Mouse (Mus musculus): ENCODE results near the gene Cbx7.

DNA sequence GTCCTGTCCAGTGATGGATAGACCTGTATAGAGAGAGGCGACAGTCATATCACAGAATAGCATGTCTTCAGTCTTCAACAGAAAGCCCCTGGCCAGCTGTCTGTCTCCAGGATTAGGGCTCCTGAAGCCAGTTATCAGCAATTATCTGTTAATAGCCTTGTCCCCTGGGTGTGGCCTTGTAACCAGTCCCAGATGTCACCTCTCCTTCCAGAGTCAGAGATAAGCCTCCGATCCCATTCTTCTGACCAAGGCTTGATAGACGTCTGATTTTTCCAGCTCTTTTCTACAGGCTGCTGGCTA lies 77.1 kb downstream of the Cbx7 start:
- TF ChIP-seq POLR2A (IDR thresholded peaks at IDR 0.05; ENCODE audit: low read depth, low read length) = no peak
- TF ChIP-seq USF2 (conservative IDR thresholded peaks at IDR 0.05; ENCODE audit: low read depth, low read length) = no peak
- TF ChIP-seq KAT2A (IDR thresholded peaks at IDR 0.05; ENCODE audit: insufficient replicate concordance, low read length) = no peak
- no peak for TF ChIP-seq EP300 (IDR thresholded peaks at IDR 0.05; ENCODE audit: low read length)
- no peak for TF ChIP-seq ZKSCAN1 (IDR thresholded peaks at IDR 0.05; ENCODE audit: borderline replicate concordance, low read depth, low read length)
- TF ChIP-seq ETS1 (conservative IDR thresholded peaks at IDR 0.05; ENCODE audit: low read depth, low read length) = no peak
- TF ChIP-seq CTCF (conservative IDR thresholded peaks at IDR 0.05 in 1 of 2, IDR thresholded peaks at IDR 0.05 in 1 of 2; ENCODE audit: low read depth in 2 of 2, low read length in 2 of 2) = no peak
- no peak for TF ChIP-seq RAD21 (IDR thresholded peaks at IDR 0.05; ENCODE audit: low read depth, low read length)
- no peak for TF ChIP-seq ZC3H11A (IDR thresholded peaks at IDR 0.05; ENCODE audit: low read depth, low read length)
- no peak for TF ChIP-seq JUND (conservative IDR thresholded peaks at IDR 0.05; ENCODE audit: low read depth, low read length)
- no peak for TF ChIP-seq UBTF (IDR thresholded peaks at IDR 0.05; ENCODE audit: low read depth, low read length)
- no peak for TF ChIP-seq HCFC1 (IDR thresholded peaks at IDR 0.05; ENCODE audit: low read depth, low read length)
